ENCODE assay signal across 8 mouse cellular contexts in the genomic region with DNA sequence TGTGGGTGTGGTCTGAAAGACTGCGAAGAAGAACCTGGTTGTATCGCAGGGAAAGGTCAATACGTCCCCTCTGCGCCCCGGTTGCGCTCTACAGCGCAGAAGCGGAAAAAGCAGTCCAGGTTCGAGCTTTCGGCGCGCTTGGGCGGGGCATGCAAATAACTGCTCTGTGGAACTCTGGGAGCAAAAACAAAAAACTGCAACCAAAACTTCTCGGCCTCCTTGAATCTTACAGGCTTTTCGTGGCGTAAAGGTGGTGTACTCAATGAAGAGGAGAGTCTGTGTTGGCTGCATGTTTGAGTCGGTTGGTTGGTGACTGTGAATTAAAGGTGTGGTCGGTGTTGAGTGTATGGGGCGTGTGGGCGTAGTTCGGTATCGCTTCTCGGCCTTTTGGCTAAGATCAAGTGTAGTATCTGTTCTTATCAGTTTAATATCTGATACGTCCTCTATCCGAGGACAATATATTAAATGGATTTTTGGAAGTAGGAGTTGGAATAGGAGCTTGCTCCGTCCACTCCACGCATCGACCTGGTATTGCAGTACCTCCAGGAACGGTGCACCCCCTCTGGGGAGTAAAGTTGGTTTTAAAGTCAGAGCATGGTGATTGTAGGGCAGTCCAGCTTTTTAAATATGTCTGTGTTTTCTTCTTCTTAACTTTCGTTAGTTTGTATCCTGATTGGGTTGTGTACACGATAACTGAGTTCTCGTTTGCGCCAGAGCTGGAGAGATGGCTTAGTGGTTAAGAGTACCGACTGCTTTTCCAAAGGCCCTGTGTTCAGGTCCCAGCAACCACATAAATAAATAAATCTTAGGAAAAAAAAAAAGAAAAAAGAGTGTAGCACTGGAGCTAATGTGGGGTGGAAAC. TPM values are rescaled to one million over a fixed set of nuclear protein-coding genes. Genes with fewer than 3 reads are reported as not detected.
A peak's percentile ranks its signal among the peaks of the same experiment; 100 is the strongest.
DNase-seq lines count a peak whose midpoint lies in the region; ATAC-seq lines count a peak whose summit lies in the region.

Gene Rdm1 (plus strand): TSS at position 201 of the 862 bp plus-strand sequence.

- peak; percentile 92 for DNase-seq in MN1 (ENCODE audit: low spot score)
- DNase-seq in cerebellum, adult 8-10 months = peak; percentile 69
- peak; percentile 89 for DNase-seq in forelimb bud, embryonic 11.5 days (ENCODE audit: low read depth, low spot score)
- peak; percentile 76 to 80 for DNase-seq in layer of hippocampus, postnatal 10 days (ENCODE audit: low spot score in 2 of 2)
- DNase-seq in lung, postnatal 10 days = peak; percentile 89
- peak; percentile 76 for DNase-seq in retina, adult 2 months (ENCODE audit: low read depth, low spot score)
- peak; percentile 83 to 87 for DNase-seq in thymus, postnatal 36 days

- peak; percentile 55 to 65 for ATAC-seq in hematopoietic stem cell, adult 5-6 weeks (replicated peaks in 1 of 2; ENCODE audit: insufficient read depth in 1 of 2, low FRiP score in 2 of 2, low TSS enrichment in 1 of 2, low read depth in 1 of 2, poor library complexity in 2 of 2, severe bottlenecking in 2 of 2)

RNA-seq across cellular contexts. Expression of gene Rdm1, which starts in this region (rescaled TPM):
- total RNA-seq in hematopoietic stem cell, adult 5-6 weeks (2017) = 10.3 and 20.6 TPM in 2 replicates
- total RNA-seq in layer of hippocampus, postnatal 10 days (2021) = 1 to 10 TPM; 4.2 to 7.7 TPM

Comparison
In these comparisons a context has a peak if more than half of its experiments do, and no peak if none do; other contexts are left out.
1. Peak in every context shown above with its lines: DNase-seq and ATAC-seq.